Mouse (Mus musculus) hematopoietic stem cell, adult 5-6 weeks (primary cell): ENCODE results near the gene Bola3. TPM values are rescaled to one million over a fixed set of nuclear protein-coding genes. Genes with fewer than 3 reads are reported as not detected.

ENCODE experiments used
- ATAC-seq, 2 experiments: fragments of 125-278 bp in 1 of 2; replicated peaks in 1 of 2; 2 replicates each; pipeline ENCODE4 v1.8.0; 2016 to 2017; ENCODE audit warnings: inconsistent platforms in 2 of 2, mild to moderate bottlenecking in 2 of 2, moderate number of reproducible peaks in 2 of 2, low read depth in 1 of 2, moderate TSS enrichment in 1 of 2; ENCODE audit not compliant: low FRiP score in 2 of 2, poor library complexity in 2 of 2, severe bottlenecking in 2 of 2, insufficient read depth in 1 of 2, low TSS enrichment in 1 of 2
- total RNA-seq: library from RNA; stranded (forward); fragments of 172-1452, 232-1000 nt; gene quantifications from 2 replicates; pipeline ENCODE4 v1.2.3, GENCODE M21; 2017

The Bola3 gene
- 53.2 and 53.4 TPM in 2 replicates for total RNA-seq

GRCm38 (mm10) chr6:83348873-83349272 lies at the start of gene Bola3:
TSS of gene Bola3 (plus strand) at chr6:83349147.
- ATAC-seq = peak; percentile 3 to 11; a peak in 1 of 4 replicates

GRCm38 (mm10) chr6:83300447-83301229 lies 48.3 kb upstream of the Bola3 start:
- ATAC-seq = no peak

GRCm38 (mm10) chr6:83301294-83301693 lies 47.7 kb upstream of the Bola3 start:
- ATAC-seq = no peak

GRCm38 (mm10) chr6:83302264-83302663 lies 46.7 kb upstream of the Bola3 start:
- ATAC-seq = no peak

DNA sequence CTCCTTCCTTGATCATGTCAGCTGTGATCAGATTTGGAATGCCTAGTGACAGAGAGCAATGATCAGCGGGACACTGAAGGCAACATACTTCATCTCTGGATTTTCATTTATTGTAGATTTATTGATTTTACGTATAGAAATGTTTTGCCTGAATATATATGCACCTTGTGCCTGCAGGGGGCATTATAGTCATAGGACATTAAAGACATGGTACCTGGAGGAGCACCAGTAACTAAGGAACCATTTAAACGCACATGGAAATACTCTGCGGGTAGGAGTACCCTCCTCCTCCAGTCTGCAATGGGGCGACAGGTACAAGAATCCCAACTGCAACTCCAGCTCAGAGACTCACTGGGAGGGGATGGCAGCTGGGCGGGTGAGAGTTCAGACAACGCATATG lies 39.9 kb upstream of the Bola3 start:
- no peak for ATAC-seq

- no peak for ATAC-seq
Measured at GRCm38 (mm10) chr6:83311206-83311605, 37.7 kb upstream of the Bola3 start.

DNA sequence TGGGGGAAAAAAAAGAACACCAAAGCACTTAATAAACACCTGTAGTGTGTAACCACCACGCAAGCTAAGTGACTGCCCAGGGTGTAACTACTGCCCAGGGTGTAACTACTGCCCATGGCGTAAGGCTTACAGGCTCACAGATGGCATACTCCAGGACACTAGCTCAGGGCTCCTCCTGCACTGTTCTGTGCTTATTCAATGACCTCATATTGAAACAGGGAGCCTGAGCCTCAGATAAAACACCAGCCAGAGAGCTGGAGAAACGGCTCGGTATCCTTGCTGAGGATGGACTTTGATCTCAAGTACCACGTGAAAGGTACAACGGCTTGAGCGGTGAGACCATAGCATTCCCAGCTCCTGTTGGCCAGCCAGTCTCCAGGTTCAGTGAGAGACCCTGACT lies 36.9 kb upstream of the Bola3 start:
- no peak for ATAC-seq

DNA sequence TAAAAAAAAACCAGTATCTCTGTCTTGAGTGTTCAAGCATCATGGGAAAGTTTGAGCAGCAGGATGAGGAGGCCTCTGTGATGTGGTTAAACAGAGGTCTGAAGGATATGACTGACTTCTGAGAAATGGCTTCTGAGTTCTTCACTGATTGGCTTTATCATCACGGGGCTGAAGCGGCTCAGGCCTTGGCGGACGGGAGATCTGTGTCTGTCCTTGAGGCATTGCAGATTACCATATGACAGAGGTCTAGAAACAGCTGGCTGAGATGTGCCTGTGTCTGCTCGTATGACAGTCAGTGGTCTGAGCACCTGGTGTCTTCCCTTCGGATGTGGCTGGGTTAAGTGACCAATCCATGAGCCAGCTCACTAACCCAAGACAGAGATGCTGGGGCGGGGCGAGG lies 36.4 kb upstream of the Bola3 start:
- no peak for ATAC-seq

DNA sequence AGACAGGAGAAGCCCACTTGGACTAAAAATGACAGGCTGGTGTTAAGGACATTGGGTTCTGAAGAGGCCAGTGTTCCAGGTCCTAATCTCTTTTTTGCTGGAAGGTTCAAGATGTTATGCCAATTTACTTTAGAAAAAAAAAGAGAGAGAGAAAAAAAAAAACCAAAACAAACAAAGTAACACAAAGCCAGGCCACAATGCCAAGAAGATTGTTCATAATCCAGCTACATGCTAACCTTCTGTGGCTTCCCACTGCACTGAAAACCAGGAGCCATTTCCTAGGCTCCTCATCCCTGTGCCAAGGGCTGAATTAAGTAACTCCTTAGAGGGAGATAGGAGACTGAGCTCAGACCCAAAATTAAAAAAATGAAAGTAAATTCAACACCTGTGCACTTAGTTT lies 33.7 kb upstream of the Bola3 start:
- no peak for ATAC-seq

GRCm38 (mm10) chr6:83316022-83316421 lies 32.9 kb upstream of the Bola3 start:
- no peak for ATAC-seq

GRCm38 (mm10) chr6:83317108-83317741 lies 31.7 kb upstream of the Bola3 start:
- ATAC-seq = peak; percentile 97 to 98

DNA sequence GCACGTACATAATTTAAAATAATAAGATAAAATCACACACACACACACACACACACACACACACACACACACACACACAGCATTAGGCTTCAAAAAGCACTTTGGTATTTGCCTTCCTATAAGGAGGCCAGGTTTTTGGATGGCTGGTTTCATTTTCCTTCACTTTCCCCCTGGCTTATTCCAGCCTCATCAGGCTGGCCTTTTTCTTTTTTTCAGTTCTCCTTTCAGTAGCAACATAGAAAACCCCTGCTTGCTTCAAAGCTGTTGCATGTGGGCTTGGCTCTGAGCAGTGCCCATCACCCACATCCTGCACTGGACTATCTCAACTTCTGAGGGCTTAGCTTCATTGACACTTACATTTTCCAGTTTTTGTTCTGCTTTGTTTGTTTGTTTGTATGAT lies 27.0 kb upstream of the Bola3 start:
- no peak for ATAC-seq

DNA sequence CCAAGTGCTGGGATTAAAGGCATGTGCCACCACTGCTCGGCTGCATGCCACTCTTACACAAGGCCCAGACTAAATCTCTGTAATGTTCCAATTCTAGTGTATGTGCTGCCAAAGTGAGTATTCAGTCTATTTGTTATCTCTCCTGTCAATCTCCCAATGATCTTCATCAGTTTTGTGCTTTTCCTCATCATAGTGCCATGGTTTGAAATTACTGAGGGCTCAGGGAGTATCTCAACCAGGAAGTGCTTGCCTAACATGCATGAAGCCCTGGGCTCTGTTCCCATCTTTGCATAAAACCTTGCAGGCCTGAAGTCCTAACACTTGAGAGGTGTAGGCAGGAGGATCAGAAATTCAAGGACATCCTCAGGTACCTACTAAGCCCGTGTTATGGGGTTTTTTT lies 26.2 kb upstream of the Bola3 start:
- ATAC-seq = no peak

DNA sequence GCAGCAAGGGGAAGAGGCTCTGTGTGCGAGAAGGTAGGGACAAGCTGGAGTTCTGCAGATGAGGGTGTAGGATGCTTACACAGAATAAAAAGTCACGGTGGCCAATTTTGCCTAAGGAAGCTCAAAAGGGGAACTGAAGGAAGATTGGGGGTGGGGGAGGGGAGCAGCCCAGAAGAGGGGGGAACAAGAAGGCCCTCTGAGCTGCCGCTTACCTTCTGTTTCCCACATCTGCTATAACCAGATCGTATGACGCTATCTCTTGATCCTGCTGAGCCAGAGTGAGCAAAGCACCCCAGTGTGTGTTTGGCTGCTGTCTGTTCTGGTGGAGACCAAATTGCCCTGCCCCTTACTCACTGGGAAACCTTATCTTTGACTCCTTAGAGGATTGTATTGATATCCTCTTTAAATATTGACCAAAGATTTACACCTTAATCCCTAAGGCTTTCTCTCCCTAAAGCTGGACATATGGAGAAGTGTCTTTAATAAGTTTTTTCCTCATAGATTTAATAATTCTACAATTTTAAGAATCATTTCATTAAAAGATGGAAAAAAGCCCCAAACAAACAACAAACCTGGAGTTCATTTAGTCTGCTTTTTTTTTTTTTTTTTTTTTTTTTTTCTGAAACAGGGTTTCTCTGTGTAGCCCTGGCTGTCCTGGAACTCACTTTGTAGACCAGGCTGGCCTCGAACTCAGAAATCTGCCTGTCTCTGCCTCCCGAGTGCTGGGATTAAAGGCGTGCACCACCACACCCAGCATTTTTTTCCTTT lies 25.1 kb upstream of the Bola3 start:
- ATAC-seq = peak; percentile 59 to 66

DNA sequence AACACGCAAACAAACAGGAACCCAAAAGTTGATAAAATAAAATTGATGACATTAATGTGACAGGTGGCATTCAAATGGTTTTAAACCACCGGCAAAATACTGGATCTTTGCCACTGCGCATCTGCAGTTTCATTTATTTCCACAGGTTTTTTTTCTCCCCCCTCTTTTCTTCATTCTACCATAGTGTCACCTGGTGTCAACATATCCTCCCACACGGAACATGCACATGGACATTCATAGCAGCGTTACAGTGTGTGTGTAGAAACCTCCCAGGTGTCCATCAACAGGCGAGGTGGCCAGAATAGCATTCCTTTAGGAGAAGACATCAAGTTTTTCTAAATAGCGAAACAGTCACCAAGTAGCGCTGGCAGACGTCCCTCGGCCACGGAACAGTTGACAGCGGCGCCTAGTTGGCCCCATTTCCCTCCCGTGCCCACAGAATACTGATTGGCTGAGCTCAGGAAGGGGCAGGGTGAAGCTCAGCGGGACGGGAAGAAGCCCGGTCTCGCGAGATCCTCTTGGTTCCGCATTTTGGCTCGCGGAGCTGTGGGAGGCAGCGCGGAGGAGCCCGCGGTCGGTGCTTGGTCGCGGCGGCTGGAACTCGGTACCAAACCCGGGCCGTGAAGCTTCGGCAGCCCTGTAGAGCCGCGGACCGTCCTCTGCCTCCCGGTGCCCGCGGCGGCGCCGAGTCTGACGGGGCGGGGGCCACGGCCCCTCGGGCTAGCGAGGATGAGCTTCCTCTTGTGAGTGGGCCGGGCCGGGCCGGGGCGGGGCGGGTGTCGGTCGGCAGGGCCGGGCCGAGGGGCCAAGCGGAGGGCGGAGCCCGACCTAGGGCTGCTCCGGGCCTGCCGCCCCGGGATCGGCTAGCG lies 23.2 kb upstream of the Bola3 start, which contains the start of the genes Mthfd2 and Mob1a:
Gene Mthfd2 (minus strand): TSS at position 384 of the 869 bp plus-strand sequence.
Gene Mob1a (plus strand): TSS at position 492 of the 869 bp plus-strand sequence.
- peak; percentile 93 to 95 for ATAC-seq

- ATAC-seq = 0 out of 4 replicates have a peak, but pooled peaks of 1 of the 2 experiments have one; percentile 2
Measured at GRCm38 (mm10) chr6:83326394-83326736, 22.6 kb upstream of the Bola3 start.

DNA sequence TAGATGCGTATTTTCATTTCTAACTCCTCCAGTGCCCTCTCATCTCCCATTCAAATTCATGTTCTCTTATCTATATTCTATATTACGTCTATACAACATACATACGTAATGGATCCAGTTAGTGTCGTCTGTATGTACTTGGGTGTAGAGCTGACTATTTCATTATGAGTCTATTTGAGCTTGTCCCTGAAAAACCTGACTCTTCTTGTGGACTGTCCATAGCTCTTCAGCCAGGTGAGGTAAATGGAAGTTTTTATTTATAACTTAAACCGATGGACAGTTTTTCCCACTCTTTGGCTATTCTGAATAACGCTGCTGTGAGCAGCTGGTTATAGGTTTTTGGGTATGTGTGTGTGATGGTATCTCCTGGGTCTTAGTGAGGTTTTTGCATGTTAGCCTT lies 22.2 kb upstream of the Bola3 start:
- ATAC-seq = no peak
